Mouse (Mus musculus) neural tube, embryonic 12.5 days (tissue): Measurements from ENCODE around the gene Actr8. TPM values are rescaled to one million over a fixed set of nuclear protein-coding genes. Genes with fewer than 3 reads are reported as not detected.

Experiments used
- ATAC-seq: fragments of 200-750 bp; cut with Nextera tagmentation; 2 replicates; pipeline ENCODE4 v1.8.0; 2017; ENCODE audit warnings: low read depth, mild to moderate bottlenecking, moderate TSS enrichment, moderate library complexity; ENCODE audit not compliant: low FRiP score
- H3K27ac ChIP-seq: fragments of 300-500 bp; sonication (generic); 2 replicates; pipeline ENCODE4 v1.5.1; 2016
- H3K27me3 ChIP-seq: fragments of 300-500 bp; sonication (generic); replicated peaks from 2 replicates; pipeline ENCODE4 v1.6.1; 2016; ENCODE audit warnings: mild to moderate bottlenecking
- H3K36me3 ChIP-seq: fragments of 300-500 bp; sonication (generic); 2 replicates; pipeline ENCODE4 v1.6.1; 2016; ENCODE audit warnings: mild to moderate bottlenecking
- H3K4me1 ChIP-seq: fragments of 300-500 bp; sonication (generic); 2 replicates; pipeline ENCODE4 v1.6.1; 2016
- H3K4me2 ChIP-seq: fragments of 300-500 bp; sonication (generic); replicated peaks from 2 replicates; pipeline ENCODE4 v1.6.1; 2016; ENCODE audit warnings: mild to moderate bottlenecking
- H3K4me3 ChIP-seq: fragments of 300-500 bp; sonication (generic); 2 replicates; pipeline ENCODE4 v1.5.1; 2016
- H3K9ac ChIP-seq: fragments of 300-500 bp; sonication (generic); 2 replicates; pipeline ENCODE4 v1.6.1; 2016; ENCODE audit warnings: mild to moderate bottlenecking
- H3K9me3 ChIP-seq: fragments of 300-500 bp; sonication (generic); 2 replicates; pipeline ENCODE4 v1.6.1; 2016; ENCODE audit warnings: mild to moderate bottlenecking
- WGBS: fragments of 180-500 bp; shearing (Covaris S2); methylation state at CpG from one replicate; pipeline ENCODE4 v1.1.7; 2016; 5-methylcytosine and 5-hydroxymethylcytosine counted together
- polyA plus RNA-seq: library from polyadenylated mRNA; unstranded; fragments of >200 nt; fragmentation: Nextera tagmentation; extraction: Ambion mirVana; gene quantifications from 2 replicates; pipeline ENCODE4 v1.2.1, GENCODE M21; 2016

Gene Actr8
- polyA plus RNA-seq: 94.9 and 109 TPM in 2 replicates

- Histone ChIP-seq H3K36me3 (peaks cover 62% of the 10 kb centered on the region), H3K9ac (peak within 1 kb of the TSS; percentile 86), H3K9me3 (0 out of 2 replicates have a peak, but pooled peaks cover 8% of the 10 kb centered on the region), H3K4me3 (peak within 1 kb of the TSS; percentile 66), H3K4me2 (peak within 1 kb of the TSS; percentile 75), H3K27me3 (no peaks in the 10 kb centered on the region), H3K4me1 (peaks cover 9% of the 10 kb centered on the region), H3K27ac (peak within 1 kb of the TSS; percentile 58)
- 3% methylated on average over 44 of the region's 44 CpGs for WGBS
- ATAC-seq: peak; percentile 97
These were observed at the start of gene Actr8 for GRCm38 (mm10) chr14:29978254-29979204. TSS of gene Actr8 (plus strand) at chr14:29978337.

- Histone ChIP-seq H3K9me3 (no peaks in the 10 kb centered on the region), H3K9ac (no peak overlapping the region), H3K36me3 (no peaks in the 10 kb centered on the region), H3K27me3 (no peaks in the 10 kb centered on the region), H3K4me1 (no peaks in the 10 kb centered on the region), H3K27ac (no peak overlapping the region), H3K4me2 (no peak overlapping the region), H3K4me3 (no peak overlapping the region)
- ATAC-seq: no peak
- 74% methylated on average over 4 of the region's 4 CpGs for WGBS
These were observed 49.2 kb upstream of the Actr8 start for GRCm38 (mm10) chr14:29928966-29929365.

GRCm38 (mm10) chr14:29935516-29935915 lies 42.6 kb upstream of the Actr8 start:
- Histone ChIP-seq H3K4me3 (no peak overlapping the region), H3K27me3 (no peaks in the 10 kb centered on the region), H3K36me3 (no peaks in the 10 kb centered on the region), H3K4me1 (peaks cover 4% of the 10 kb centered on the region; the same call in 1 of the 2 replicates), H3K4me2 (no peak overlapping the region), H3K27ac (no peak overlapping the region), H3K9ac (no peak overlapping the region), H3K9me3 (no peaks in the 10 kb centered on the region)
- 49% methylated on average over 5 of the region's 5 CpGs for WGBS
- no peak for ATAC-seq

DNA sequence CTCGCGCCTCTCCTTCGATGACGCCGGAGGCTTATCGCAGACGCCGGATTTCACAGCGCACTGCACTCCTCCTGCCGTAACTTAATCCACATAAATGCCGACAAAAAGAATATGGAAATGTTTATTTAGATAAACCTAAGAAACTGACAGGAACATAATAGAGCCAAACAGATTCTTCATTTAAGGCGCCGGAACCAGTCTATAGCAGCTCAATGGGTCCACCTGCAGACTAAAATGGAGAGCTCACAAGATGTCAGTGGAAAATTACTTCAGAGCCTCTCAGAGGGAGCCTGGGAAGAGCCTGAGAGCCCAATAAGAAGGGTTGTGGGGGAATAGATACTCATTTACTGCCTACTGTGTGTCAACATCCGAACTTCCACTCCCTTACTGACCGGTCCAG lies 40.7 kb upstream of the Actr8 start:
- Histone ChIP-seq H3K4me2 (no peak overlapping the region), H3K27me3 (no peaks in the 10 kb centered on the region), H3K9me3 (no peaks in the 10 kb centered on the region), H3K36me3 (no peaks in the 10 kb centered on the region), H3K4me1 (peaks cover 4% of the 10 kb centered on the region; the same call in 1 of the 2 replicates), H3K27ac (no peak overlapping the region), H3K9ac (no peak overlapping the region), H3K4me3 (no peak overlapping the region)
- 91% methylated on average over 15 of the region's 15 CpGs for WGBS
- ATAC-seq: no peak

DNA sequence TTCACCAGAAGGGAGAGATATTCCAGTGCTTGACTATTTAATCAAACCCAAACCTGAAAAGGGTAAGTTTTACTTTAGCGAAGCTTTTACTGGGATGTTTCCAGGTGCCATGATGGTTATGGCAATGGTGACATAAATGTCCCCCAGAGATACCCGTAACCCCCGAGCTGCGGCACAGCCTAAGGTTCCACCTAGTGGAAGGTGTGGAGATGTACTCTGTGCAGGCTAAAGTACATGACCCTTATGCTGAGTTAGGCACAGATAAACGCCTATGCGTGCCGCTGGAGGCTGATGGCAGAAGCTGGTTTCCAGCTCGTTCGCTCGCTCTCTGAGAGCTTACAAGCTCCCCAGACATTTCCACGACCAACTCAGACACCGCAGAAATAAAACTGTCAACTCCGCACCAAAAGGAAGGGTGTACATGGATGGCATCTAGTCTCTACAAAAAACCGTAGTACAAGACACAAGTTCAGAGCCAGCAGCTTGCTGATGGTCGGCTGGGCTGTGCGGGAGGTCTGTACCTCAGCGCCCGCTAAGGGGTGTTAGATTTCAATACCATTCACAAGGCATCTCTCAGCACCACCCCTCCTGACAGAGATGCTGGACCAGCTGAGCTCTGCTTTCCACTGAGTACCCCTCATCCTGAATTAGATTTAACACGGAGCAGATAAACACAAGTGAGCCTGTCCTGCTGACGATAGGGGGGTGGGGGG lies 38.4 kb upstream of the Actr8 start:
- no peak overlapping the region for H3K9ac ChIP-seq

GRCm38 (mm10) chr14:29940313-29940812 lies 37.8 kb upstream of the Actr8 start:
- Histone ChIP-seq H3K27ac (no peak overlapping the region), H3K4me2 (0 out of 2 replicates have a peak overlapping the region, but pooled peaks have one; percentile 5), H3K36me3 (no peaks in the 10 kb centered on the region), H3K4me1 (peaks cover 4% of the 10 kb centered on the region; the same call in 1 of the 2 replicates), H3K9me3 (no peaks in the 10 kb centered on the region), H3K9ac (no peak overlapping the region), H3K27me3 (no peaks in the 10 kb centered on the region), H3K4me3 (no peak overlapping the region)
- no peak for ATAC-seq
- 48% methylated on average over 10 of the region's 10 CpGs for WGBS

More for the DNA sequence above, 38.4 kb upstream of the Actr8 start:
- no peak for ATAC-seq
- 55% methylated on average over 20 of the region's 20 CpGs for WGBS
- no peaks in the 10 kb centered on the region for H3K36me3 ChIP-seq
- 0 out of 2 replicates have a peak overlapping the region, but pooled peaks have one; percentile 5 for H3K4me2 ChIP-seq
- no peaks in the 10 kb centered on the region for H3K27me3 ChIP-seq
- no peak overlapping the region for H3K4me3 ChIP-seq
- H3K9me3 ChIP-seq: no peaks in the 10 kb centered on the region
- H3K27ac ChIP-seq: no peak overlapping the region
- peaks cover 4% of the 10 kb centered on the region; the same call in 1 of the 2 replicates for H3K4me1 ChIP-seq

- ATAC-seq: no peak
- Histone ChIP-seq H3K27me3 (no peaks in the 10 kb centered on the region), H3K9ac (no peak overlapping the region), H3K4me1 (peaks cover 4% of the 10 kb centered on the region; the same call in 1 of the 2 replicates), H3K9me3 (no peaks in the 10 kb centered on the region), H3K4me2 (no peak overlapping the region), H3K4me3 (no peak overlapping the region), H3K27ac (no peak overlapping the region), H3K36me3 (no peaks in the 10 kb centered on the region)
- WGBS: 28% methylated on average over 2 of the region's 2 CpGs
These were observed 37.3 kb upstream of the Actr8 start for GRCm38 (mm10) chr14:29940877-29941276.

GRCm38 (mm10) chr14:29946761-29947309 lies 31.3 kb upstream of the Actr8 start:
- no peaks in the 10 kb centered on the region for H3K9me3 ChIP-seq
- H3K4me2 ChIP-seq: no peak overlapping the region
- H3K36me3 ChIP-seq: no peaks in the 10 kb centered on the region
- no peak for ATAC-seq
- no peaks in the 10 kb centered on the region for H3K27me3 ChIP-seq
- no peak overlapping the region for H3K27ac ChIP-seq
- H3K4me3 ChIP-seq: no peak overlapping the region
- 79% methylated on average over 5 of the region's 5 CpGs for WGBS
- H3K9ac ChIP-seq: no peak overlapping the region
- H3K4me1 ChIP-seq: no peaks in the 10 kb centered on the region

GRCm38 (mm10) chr14:29950805-29951204 lies 27.3 kb upstream of the Actr8 start:
- Histone ChIP-seq H3K9me3 (no peaks in the 10 kb centered on the region), H3K36me3 (no peaks in the 10 kb centered on the region), H3K9ac (no peak overlapping the region), H3K4me2 (no peak overlapping the region), H3K27me3 (no peaks in the 10 kb centered on the region), H3K27ac (no peak overlapping the region), H3K4me3 (no peak overlapping the region), H3K4me1 (no peaks in the 10 kb centered on the region)
- 83% methylated on average over 4 of the region's 4 CpGs for WGBS
- no peak for ATAC-seq

DNA sequence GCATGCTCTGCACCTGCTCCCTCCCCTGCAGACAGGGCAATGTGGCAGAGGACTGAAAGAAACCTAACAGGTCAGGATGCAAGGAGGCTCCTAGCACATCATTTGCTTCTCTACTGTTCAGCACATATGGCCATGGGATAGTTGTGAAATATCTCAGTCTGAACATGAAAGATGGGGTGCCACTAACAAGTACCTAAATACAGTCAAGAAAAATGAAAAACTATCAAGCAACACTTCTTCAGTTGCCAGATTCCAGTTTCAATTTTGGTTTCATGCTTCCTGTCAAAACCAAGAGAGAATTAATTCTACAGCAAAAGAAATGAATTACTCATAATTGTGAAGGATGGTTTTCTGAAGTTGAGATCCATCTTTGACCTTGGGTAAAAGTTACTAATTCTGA lies 20.7 kb upstream of the Actr8 start:
- H3K36me3 ChIP-seq: no peaks in the 10 kb centered on the region
- H3K4me1 ChIP-seq: no peaks in the 10 kb centered on the region
- no peak overlapping the region for H3K27ac ChIP-seq
- no peaks in the 10 kb centered on the region for H3K27me3 ChIP-seq
- no peak overlapping the region for H3K4me2 ChIP-seq
- no peaks in the 10 kb centered on the region for H3K9me3 ChIP-seq
- ATAC-seq: no peak
- H3K4me3 ChIP-seq: no peak overlapping the region
- H3K9ac ChIP-seq: no peak overlapping the region

- WGBS: 66% methylated on average over 7 of the region's 7 CpGs
- Histone ChIP-seq H3K4me1 (peaks cover 11% of the 10 kb centered on the region), H3K27me3 (no peaks in the 10 kb centered on the region), H3K36me3 (peaks cover 23% of the 10 kb centered on the region), H3K9me3 (no peaks in the 10 kb centered on the region), H3K4me3 (peak overlapping the region; percentile 84), H3K9ac (no peak overlapping the region), H3K27ac (no peak overlapping the region), H3K4me2 (peak overlapping the region; percentile 68)
- ATAC-seq: peak; percentile 17
These were observed 10.5 kb upstream of the Actr8 start for GRCm38 (mm10) chr14:29967611-29968010.
